ENCODE assay signal across 19 mouse cellular contexts in the genomic region with DNA sequence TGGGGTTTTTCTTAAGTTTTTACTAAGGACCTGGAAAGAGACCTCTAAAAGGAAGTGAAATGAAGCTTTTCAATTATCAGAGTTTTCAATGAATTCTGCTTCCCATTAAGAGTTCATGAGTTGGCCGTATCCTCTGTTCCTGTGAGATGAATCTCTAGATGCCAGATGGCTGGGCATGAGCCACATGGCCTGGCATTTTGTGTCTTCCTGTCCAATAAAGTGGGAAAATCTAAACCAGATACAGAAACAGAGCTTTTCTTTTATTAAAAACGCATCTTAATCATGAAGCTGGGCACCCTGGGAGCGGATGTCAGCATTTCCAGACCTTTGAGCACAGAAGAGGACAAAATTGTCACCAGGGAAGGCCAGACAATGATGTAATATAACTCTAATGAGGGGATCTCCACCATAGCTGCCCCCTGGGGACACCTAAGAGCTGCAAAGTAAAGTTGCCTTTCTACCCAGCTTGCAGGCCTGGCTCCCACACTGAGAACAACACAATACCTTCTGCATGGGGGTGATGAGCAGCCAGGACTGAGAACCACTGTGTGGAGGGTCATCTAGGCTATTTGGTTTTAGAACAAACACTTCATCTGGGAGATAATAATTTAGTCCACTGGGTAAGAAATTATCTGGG.
A peak's percentile ranks its signal among the peaks of the same experiment; 100 is the strongest.
DNase-seq lines count a peak whose midpoint lies in the region; ATAC-seq lines count a peak whose summit lies in the region.
"Had no signal": no experiment of that assay in that cellular context is flagged by ENCODE, and none has a peak within 500 bp of the region (broad histone marks: within the 10 kb centered on the region; RNA-seq: fewer than 3 reads in every experiment).

No protein-coding gene starts in this region.

- H3K4me1 ChIP-seq in limb, embryonic 12.5 days (replicated peaks) = peaks cover 11% of the 10 kb centered on the region
- peaks cover 5% of the 10 kb centered on the region for H3K4me1 ChIP-seq in limb, embryonic 10.5 days
- H3K4me1 ChIP-seq: heart, embryonic 10.5 days; midbrain, embryonic 12.5 days had no signal

- no peak overlapping the region for H3K4me2 ChIP-seq in limb, embryonic 12.5 days
- H3K4me2 ChIP-seq: midbrain, embryonic 12.5 days had no signal

- no peaks in the 10 kb centered on the region for H3K9me3 ChIP-seq in limb, embryonic 12.5 days
- no peaks in the 10 kb centered on the region for H3K9me3 ChIP-seq in limb, embryonic 10.5 days (replicated peaks)
- H3K9me3 ChIP-seq: heart, embryonic 10.5 days; midbrain, embryonic 12.5 days had no signal

- H3K27me3 ChIP-seq in limb, embryonic 12.5 days = no peaks in the 10 kb centered on the region
- H3K27me3 ChIP-seq in limb, embryonic 10.5 days (ENCODE audit: low read depth, poor library complexity, severe bottlenecking) = no peaks in the 10 kb centered on the region
- H3K27me3 ChIP-seq: midbrain, embryonic 12.5 days had no signal

- peak; percentile 71 for ATAC-seq in cerebellum, adult (ENCODE audit: insufficient number of reproducible peaks, low FRiP score, low TSS enrichment)
- no peak for ATAC-seq in limb, embryonic 12.5 days (ENCODE audit: insufficient number of reproducible peaks, insufficient read depth, low FRiP score, low TSS enrichment, low read depth)
- ATAC-seq: activated CD4-positive, CD25-positive, alpha-beta regulatory T cell, adult 4 months had no signal

- 46% methylated on average over 3 of the region's 3 CpGs for WGBS in limb, embryonic 12.5 days
- WGBS in limb, embryonic 10.5 days = 66% methylated on average over 3 of the region's 3 CpGs

- no peak overlapping the region for H3K9ac ChIP-seq in limb, embryonic 12.5 days (replicated peaks)
- H3K9ac ChIP-seq: midbrain, embryonic 12.5 days had no signal

- no peak for DNase-seq in cerebellum, postnatal 4 days (ENCODE audit: low spot score in 2 of 2)
- no peak for DNase-seq in limb, embryonic 10.5 days (ENCODE audit: low spot score)
- peak; percentile 74 to 80 for DNase-seq in cerebellum, postnatal 25 days
- no peak for DNase-seq in adrenal gland, postnatal 14 days
- DNase-seq in adrenal gland, postnatal 25 days = no peak
- no peak for DNase-seq in left cerebral cortex, adult 18-20 months (ENCODE audit: low spot score in 2 of 2)
- DNase-seq: gastrocnemius, postnatal 14 days; kidney, adult 9 months; liver; lung, adult 2 months; thymus, postnatal 25 days had no signal

- H3K36me3 ChIP-seq in limb, embryonic 12.5 days = no peaks in the 10 kb centered on the region
- H3K36me3 ChIP-seq in limb, embryonic 10.5 days = no peaks in the 10 kb centered on the region
- H3K36me3 ChIP-seq: heart, embryonic 10.5 days; midbrain, embryonic 12.5 days had no signal

- no peak overlapping the region for H3K4me3 ChIP-seq in limb, embryonic 12.5 days (replicated peaks)
- no peak overlapping the region for H3K4me3 ChIP-seq in limb, embryonic 10.5 days
- H3K4me3 ChIP-seq: erythroblast, embryonic 14.5 days; heart, embryonic 10.5 days; midbrain, embryonic 12.5 days had no signal

- peak overlapping the region; percentile 41; the same call in 1 of the 2 replicates for H3K27ac ChIP-seq in limb, embryonic 12.5 days
- no peak overlapping the region for H3K27ac ChIP-seq in limb, embryonic 10.5 days
- H3K27ac ChIP-seq: heart, embryonic 10.5 days; macrophage; midbrain, embryonic 12.5 days; stomach, postnatal 0 days had no signal

Comparison
In these comparisons a context has a peak if more than half of its experiments do, and no peak if none do; other contexts are left out.
1. DNase-seq: peak in cerebellum, postnatal 25 days (2 of 2); none in cerebellum, postnatal 4 days (0 of 2), limb, embryonic 10.5 days (single experiment), adrenal gland, postnatal 14 days (single experiment), adrenal gland, postnatal 25 days (single experiment) and left cerebral cortex, adult 18-20 months (0 of 2).